Mouse (Mus musculus): ENCODE measurements at regions not wholly inside any gene's neighbourhood (a gene's known extent, or its start where the extent isn't known, plus 50 kb on each side); places are given as distances from the start of the nearest gene placed in this dataset.

GRCm38 (mm10) chr1:89015845-89016244 lies 54.4 kb upstream of the Sh3bp4 start:
- TF ChIP-seq TBP (conservative IDR thresholded peaks at IDR 0.05; ENCODE audit: low read depth, low read length) (no peak), GABPA (IDR thresholded peaks at IDR 0.05; ENCODE audit: insufficient replicate concordance, low read depth, low read length) (no peak), ZKSCAN1 (IDR thresholded peaks at IDR 0.05; ENCODE audit: borderline replicate concordance, low read depth, low read length) (no peak), NELFE (IDR thresholded peaks at IDR 0.05; ENCODE audit: low read depth, low read length) (no peak), TCF12 (IDR thresholded peaks at IDR 0.05; ENCODE audit: low read depth, low read length) (no peak), POLR2AphosphoS2 (IDR thresholded peaks at IDR 0.05; ENCODE audit: low read depth, low read length) (no peak), SIN3A (IDR thresholded peaks at IDR 0.05; ENCODE audit: low read length) (no peak), CHD1 (IDR thresholded peaks at IDR 0.05; ENCODE audit: low read depth, low read length) (no peak), ZNF384 (IDR thresholded peaks at IDR 0.05; ENCODE audit: low read depth, low read length) (no peak), MYC (IDR thresholded peaks at IDR 0.05; ENCODE audit: low read depth, low read length) (no peak), MAZ (IDR thresholded peaks at IDR 0.05; ENCODE audit: low read depth, low read length) (no peak), ETS1 (conservative IDR thresholded peaks at IDR 0.05; ENCODE audit: low read depth, low read length) (no peak), HCFC1 (IDR thresholded peaks at IDR 0.05; ENCODE audit: low read depth, low read length) (no peak), USF2 (conservative IDR thresholded peaks at IDR 0.05; ENCODE audit: low read depth, low read length) (no peak), IRF4 (IDR thresholded peaks at IDR 0.05; ENCODE audit: low read depth, low read length) (no peak), ZC3H11A (IDR thresholded peaks at IDR 0.05; ENCODE audit: low read depth, low read length) (no peak), POLR2A (IDR thresholded peaks at IDR 0.05; ENCODE audit: low read depth, low read length) (no peak), CTCF (conservative IDR thresholded peaks at IDR 0.05 in 1 of 2, IDR thresholded peaks at IDR 0.05 in 1 of 2; ENCODE audit: low read depth in 2 of 2, low read length in 2 of 2) (no peak)
- H3K27me3 ChIP-seq (replicated peaks) = no peaks in the 10 kb centered on the region
- no peaks in the 10 kb centered on the region for H3K4me1 ChIP-seq (ENCODE audit: control insufficient read depth in 1 of 2, insufficient read depth in 2 of 2)
- dilution Hi-C loops (cut with MboI; ENCODE audit: extremely low pct_ligation_motif_present, extremely low pct_unique_long_range_greater_than_20kb, low sequenced_read_pairs) (no loop called here), in situ Hi-C loops (cut with MboI; ENCODE audit: low pct_ligation_motif_present, low pct_unique_long_range_greater_than_20kb, low sequenced_read_pairs) (no loop called here)
- H3K36me3 ChIP-seq (replicated peaks in 1 of 2; ENCODE audit: control insufficient read depth in 1 of 2, insufficient read depth in 1 of 2, low read length in 1 of 2) = no peaks in the 10 kb centered on the region
- no peaks in the 10 kb centered on the region for H3K79me2 ChIP-seq (replicated peaks; ENCODE audit: control insufficient read depth, extremely low read depth, insufficient read depth, poor library complexity, severe bottlenecking)
- DNase-seq (ENCODE audit: extremely low read depth) = no peak
- no peak overlapping the region for H3K9ac ChIP-seq (ENCODE audit: insufficient read depth, low read depth)
- H3K9me3 ChIP-seq (replicated peaks; ENCODE audit: low read length) = peaks cover 74% of the 10 kb centered on the region
- H3K4me3 ChIP-seq (replicated peaks in 1 of 3; ENCODE audit: low read depth in 2 of 3, low read length in 2 of 3, poor library complexity in 1 of 3) = no peak overlapping the region
- H3K27ac ChIP-seq (ENCODE audit: insufficient read depth, low read depth) = no peak overlapping the region
- H3K4me2 ChIP-seq (ENCODE audit: insufficient read depth, low read depth, poor library complexity, severe bottlenecking) = no peak overlapping the region

DNA sequence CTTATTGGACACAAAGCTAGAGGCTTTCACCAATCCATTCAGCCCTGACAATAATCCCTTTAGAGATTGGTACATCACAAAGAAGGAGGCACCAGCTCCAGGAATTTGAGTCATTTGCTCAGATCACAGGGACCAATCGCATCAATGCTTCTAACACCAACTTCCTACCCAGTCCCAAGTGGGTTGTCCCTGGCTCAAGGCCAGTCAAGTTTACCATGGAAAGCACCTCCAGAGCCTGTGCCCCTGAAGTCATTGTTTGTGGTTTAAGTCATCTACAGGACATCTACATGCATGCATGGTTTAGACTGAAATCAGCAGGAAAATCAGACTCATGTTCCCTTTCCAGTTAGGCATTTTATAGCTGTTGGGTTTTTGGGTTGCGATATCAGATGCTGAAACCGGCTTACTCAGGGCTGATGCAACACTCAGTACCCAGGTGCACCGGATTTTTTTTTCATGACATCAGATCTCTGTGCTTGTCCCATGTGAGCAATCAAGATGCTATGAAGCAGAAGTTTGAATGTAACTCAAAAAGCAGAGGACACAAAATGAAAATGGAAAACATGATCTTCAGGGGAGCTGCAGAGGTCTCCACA lies 50.3 kb upstream of the Sh3bp4 start:
- Histone ChIP-seq H3K9me3 (replicated peaks; ENCODE audit: low read length) (peaks cover 64% of the 10 kb centered on the region), H3K9ac (ENCODE audit: insufficient read depth, low read depth) (no peak overlapping the region), H3K4me1 (ENCODE audit: control insufficient read depth in 1 of 2, insufficient read depth in 2 of 2) (no peaks in the 10 kb centered on the region), H3K27me3 (replicated peaks) (no peaks in the 10 kb centered on the region), H3K27ac (ENCODE audit: insufficient read depth, low read depth) (no peak overlapping the region), H3K79me2 (replicated peaks; ENCODE audit: control insufficient read depth, extremely low read depth, insufficient read depth, poor library complexity, severe bottlenecking) (no peaks in the 10 kb centered on the region), H3K4me2 (ENCODE audit: insufficient read depth, low read depth, poor library complexity, severe bottlenecking) (no peak overlapping the region), H3K4me3 (replicated peaks in 1 of 3; ENCODE audit: low read depth in 2 of 3, low read length in 2 of 3, poor library complexity in 1 of 3) (no peak overlapping the region), H3K36me3 (replicated peaks in 1 of 2; ENCODE audit: control insufficient read depth in 1 of 2, insufficient read depth in 1 of 2, low read length in 1 of 2) (no peaks in the 10 kb centered on the region)
- no peak for TF ChIP-seq TBP (conservative IDR thresholded peaks at IDR 0.05; ENCODE audit: low read depth, low read length)
- no peak for TF ChIP-seq MAZ (IDR thresholded peaks at IDR 0.05; ENCODE audit: low read depth, low read length)
- TF ChIP-seq CHD2 (IDR thresholded peaks at IDR 0.05; ENCODE audit: low read length) = no peak
- no peak for TF ChIP-seq MYC (IDR thresholded peaks at IDR 0.05; ENCODE audit: low read depth, low read length)
- no peak for TF ChIP-seq ZMIZ1 (IDR thresholded peaks at IDR 0.05; ENCODE audit: low read depth, low read length)
- TF ChIP-seq ZNF384 (IDR thresholded peaks at IDR 0.05; ENCODE audit: low read depth, low read length) = no peak
- no peak for TF ChIP-seq ZC3H11A (IDR thresholded peaks at IDR 0.05; ENCODE audit: low read depth, low read length)
- no peak for TF ChIP-seq KAT2A (IDR thresholded peaks at IDR 0.05; ENCODE audit: insufficient replicate concordance, low read length)
- no peak for TF ChIP-seq IRF4 (IDR thresholded peaks at IDR 0.05; ENCODE audit: low read depth, low read length)
- TF ChIP-seq EP300 (IDR thresholded peaks at IDR 0.05; ENCODE audit: low read length) = no peak
- TF ChIP-seq CTCF (conservative IDR thresholded peaks at IDR 0.05 in 1 of 2, IDR thresholded peaks at IDR 0.05 in 1 of 2; ENCODE audit: low read depth in 2 of 2, low read length in 2 of 2) = no peak
- TF ChIP-seq E2F4 (IDR thresholded peaks at IDR 0.05; ENCODE audit: insufficient replicate concordance, low read depth, low read length) = no peak
- TF ChIP-seq NRF1 (IDR thresholded peaks at IDR 0.05; ENCODE audit: low read depth, low read length) = no peak
- TF ChIP-seq RCOR1 (conservative IDR thresholded peaks at IDR 0.05; ENCODE audit: low read depth, low read length) = no peak
- dilution Hi-C loops (cut with MboI; ENCODE audit: extremely low pct_ligation_motif_present, extremely low pct_unique_long_range_greater_than_20kb, low sequenced_read_pairs) (no loop called here), in situ Hi-C loops (cut with MboI; ENCODE audit: low pct_ligation_motif_present, low pct_unique_long_range_greater_than_20kb, low sequenced_read_pairs) (no loop called here)
- DNase-seq (ENCODE audit: extremely low read depth) = no peak
